Mouse (Mus musculus) neural tube, embryonic 13.5 days (tissue): ENCODE measurements around the gene Atp13a3. TPM values are rescaled to one million over a fixed set of nuclear protein-coding genes. Genes with fewer than 3 reads are reported as not detected.

Experiments used
- ATAC-seq: fragments of 200-750 bp; cut with Nextera tagmentation; 2 replicates; pipeline ENCODE4 v1.8.0; 2017; ENCODE audit warnings: low read depth, mild to moderate bottlenecking, moderate TSS enrichment, moderate library complexity
- H3K27ac ChIP-seq: fragments of 300-500 bp; sonication (generic); replicated peaks from 2 replicates; pipeline ENCODE4 v1.5.1; 2015; ENCODE audit warnings: moderate library complexity, mild to moderate bottlenecking, inconsistent platforms
- H3K27me3 ChIP-seq: fragments of 300-500 bp; sonication (generic); 2 replicates; pipeline ENCODE4 v1.6.1; 2015; ENCODE audit warnings: mild to moderate bottlenecking, inconsistent platforms
- H3K36me3 ChIP-seq: fragments of 300-500 bp; sonication (generic); 2 replicates; pipeline ENCODE4 v1.6.1; 2015; ENCODE audit warnings: mild to moderate bottlenecking, inconsistent platforms
- H3K4me1 ChIP-seq: fragments of 300-500 bp; sonication (generic); replicated peaks from 2 replicates; pipeline ENCODE4 v1.6.1; 2015; ENCODE audit warnings: inconsistent platforms
- H3K4me2 ChIP-seq: fragments of 300-500 bp; sonication (generic); 2 replicates; pipeline ENCODE4 v1.6.1; 2015; ENCODE audit warnings: inconsistent platforms, mild to moderate bottlenecking, moderate library complexity
- H3K4me3 ChIP-seq: fragments of 300-500 bp; sonication (generic); 2 replicates; pipeline ENCODE4 v1.5.1; 2015; ENCODE audit warnings: mild to moderate bottlenecking, inconsistent platforms
- H3K9ac ChIP-seq: fragments of 300-500 bp; sonication (generic); 2 replicates; pipeline ENCODE4 v1.6.1; 2015; ENCODE audit warnings: moderate library complexity, mild to moderate bottlenecking, inconsistent platforms
- H3K9me3 ChIP-seq: fragments of 300-500 bp; sonication (generic); 2 replicates; pipeline ENCODE4 v1.6.1; 2016; ENCODE audit warnings: inconsistent platforms
- WGBS: fragments of 180-500 bp; shearing (Covaris S2); methylation state at CpG from one replicate; pipeline ENCODE4 v1.1.7; 2015; 5-methylcytosine and 5-hydroxymethylcytosine counted together
- polyA plus RNA-seq: library from polyadenylated mRNA; unstranded; fragments of >200 nt; fragmentation: Nextera tagmentation; extraction: Ambion mirVana; gene quantifications from 2 replicates; pipeline ENCODE4 v1.2.1, GENCODE M21; 2015

Atp13a3 gene
- polyA plus RNA-seq, 1 experiment from 2014 or later, result 7.8 TPM

DNA sequence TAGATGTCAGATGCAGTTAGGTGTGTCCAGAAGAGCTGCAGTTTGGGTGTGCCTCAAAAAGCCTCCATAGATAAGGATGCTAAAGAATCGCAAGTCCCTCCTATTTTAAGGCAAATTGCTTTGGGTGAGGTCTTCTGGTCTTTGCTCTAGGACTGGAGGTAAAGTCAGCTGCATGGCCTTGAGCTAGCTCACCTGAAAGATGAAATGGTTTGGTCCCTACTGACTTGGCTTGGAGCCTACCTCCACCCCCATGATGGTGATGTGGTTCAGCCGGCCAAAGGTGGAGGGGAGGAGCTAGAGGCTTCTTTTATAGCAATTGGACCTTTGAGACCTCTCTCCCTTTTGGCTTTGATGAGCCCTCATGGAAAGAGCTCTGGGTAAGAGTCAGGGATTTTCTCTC, 1.7 kb upstream of the Atp13a3 start:
- no peak overlapping the region for H3K9ac ChIP-seq
- no peak overlapping the region for H3K4me2 ChIP-seq
- H3K4me3 ChIP-seq, result no peak overlapping the region
- H3K4me1 ChIP-seq, result no peaks in the 10 kb centered on the region
- WGBS, result 68% methylated on average over 2 of the region's 2 CpGs
- H3K27ac ChIP-seq, result no peak overlapping the region
- H3K36me3 ChIP-seq, result no peaks in the 10 kb centered on the region
- no peak for ATAC-seq
- H3K27me3 ChIP-seq, result no peaks in the 10 kb centered on the region
- no peaks in the 10 kb centered on the region for H3K9me3 ChIP-seq

GRCm38 (mm10) chr16:30403528-30403927, 2.2 kb downstream of the Atp13a3 start:
- WGBS, result 84% methylated on average over 3 of the region's 3 CpGs
- Histone ChIP-seq H3K27ac (no peak overlapping the region), H3K36me3 (no peaks in the 10 kb centered on the region), H3K4me2 (no peak overlapping the region), H3K9ac (no peak overlapping the region), H3K4me3 (no peak overlapping the region), H3K9me3 (no peaks in the 10 kb centered on the region), H3K4me1 (no peaks in the 10 kb centered on the region), H3K27me3 (no peaks in the 10 kb centered on the region)
- ATAC-seq, result no peak

DNA sequence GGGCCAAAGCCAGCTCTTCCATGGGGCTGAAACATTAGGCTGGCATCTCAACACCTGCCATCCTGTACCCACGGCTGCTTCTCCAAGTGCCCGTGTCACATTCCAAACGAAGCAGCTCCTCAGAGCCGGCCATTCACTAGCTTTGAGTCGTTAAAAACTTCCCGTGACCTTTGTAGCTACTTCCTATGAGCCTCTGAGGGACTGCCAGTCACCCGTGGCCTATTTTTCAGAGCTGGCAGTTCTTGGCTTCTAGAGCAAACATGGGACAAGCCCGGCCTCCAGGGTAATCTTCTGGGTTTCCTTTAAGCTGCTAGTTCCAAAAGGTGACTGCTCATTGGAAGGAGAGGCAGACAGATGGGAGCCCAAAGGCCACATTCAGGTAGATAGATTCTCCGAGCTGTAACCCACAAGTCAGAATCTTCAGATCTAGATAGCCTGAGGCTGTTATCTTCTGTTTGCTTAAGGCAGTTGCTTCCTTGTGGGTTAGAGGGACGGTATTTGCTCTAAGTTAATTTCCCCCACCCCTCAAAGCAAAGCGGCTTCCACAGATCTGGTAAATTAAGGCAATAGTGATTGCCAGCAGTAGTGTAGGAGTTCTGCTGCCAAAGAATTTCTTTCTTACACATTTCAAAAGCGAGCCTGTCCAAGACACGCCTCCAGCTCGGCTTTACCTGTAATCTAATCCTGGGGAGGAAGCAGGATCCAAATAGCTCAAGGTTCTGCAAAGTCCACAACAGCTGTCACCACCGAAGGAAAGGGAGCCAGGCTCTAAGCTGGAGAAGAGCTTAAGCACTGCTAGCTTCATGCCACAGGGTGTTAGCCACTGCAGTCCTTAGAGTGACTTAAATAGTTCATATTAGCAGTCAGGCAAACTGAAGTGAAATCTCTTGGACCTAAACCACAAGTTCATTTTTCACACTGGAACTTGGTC, 8.4 kb downstream of the Atp13a3 start:
- 62% methylated on average over 15 of the region's 15 CpGs for WGBS
- H3K9ac ChIP-seq, result no peak overlapping the region
- H3K27me3 ChIP-seq, result no peaks in the 10 kb centered on the region

DNA sequence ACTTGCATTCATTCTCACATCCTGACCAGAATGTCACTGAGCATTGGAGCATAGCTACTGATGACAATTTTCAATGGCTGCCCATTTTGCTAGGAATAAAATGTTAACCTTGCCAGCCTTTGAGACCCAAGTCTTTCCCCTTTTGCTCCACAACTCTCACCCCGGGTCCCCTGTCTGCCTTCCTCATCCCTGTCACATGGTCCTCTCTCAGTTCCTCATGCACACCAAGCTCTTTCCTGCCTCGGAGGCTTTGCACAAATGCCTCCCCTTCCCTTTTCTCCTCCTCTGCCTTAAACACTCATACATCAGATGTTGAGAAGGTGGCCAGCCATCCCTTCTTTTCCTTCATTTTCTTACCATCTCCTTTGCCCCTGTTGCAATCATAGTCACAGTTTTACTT, 10.6 kb downstream of the Atp13a3 start:
- 79% methylated on average over 2 of the region's 2 CpGs for WGBS
- Histone ChIP-seq H3K4me3 (no peak overlapping the region), H3K27ac (no peak overlapping the region), H3K9ac (no peak overlapping the region), H3K36me3 (no peaks in the 10 kb centered on the region), H3K9me3 (no peaks in the 10 kb centered on the region), H3K4me1 (no peaks in the 10 kb centered on the region), H3K4me2 (no peak overlapping the region), H3K27me3 (0 out of 2 replicates have a peak, but pooled peaks cover 4% of the 10 kb centered on the region)
- ATAC-seq, result no peak

More for the DNA sequence above, 8.4 kb downstream of the Atp13a3 start:
- Histone ChIP-seq H3K4me2 (no peak overlapping the region), H3K9me3 (no peaks in the 10 kb centered on the region), H3K4me3 (no peak overlapping the region), H3K36me3 (no peaks in the 10 kb centered on the region), H3K4me1 (no peaks in the 10 kb centered on the region), H3K27ac (no peak overlapping the region)
- ATAC-seq, result no peak

DNA sequence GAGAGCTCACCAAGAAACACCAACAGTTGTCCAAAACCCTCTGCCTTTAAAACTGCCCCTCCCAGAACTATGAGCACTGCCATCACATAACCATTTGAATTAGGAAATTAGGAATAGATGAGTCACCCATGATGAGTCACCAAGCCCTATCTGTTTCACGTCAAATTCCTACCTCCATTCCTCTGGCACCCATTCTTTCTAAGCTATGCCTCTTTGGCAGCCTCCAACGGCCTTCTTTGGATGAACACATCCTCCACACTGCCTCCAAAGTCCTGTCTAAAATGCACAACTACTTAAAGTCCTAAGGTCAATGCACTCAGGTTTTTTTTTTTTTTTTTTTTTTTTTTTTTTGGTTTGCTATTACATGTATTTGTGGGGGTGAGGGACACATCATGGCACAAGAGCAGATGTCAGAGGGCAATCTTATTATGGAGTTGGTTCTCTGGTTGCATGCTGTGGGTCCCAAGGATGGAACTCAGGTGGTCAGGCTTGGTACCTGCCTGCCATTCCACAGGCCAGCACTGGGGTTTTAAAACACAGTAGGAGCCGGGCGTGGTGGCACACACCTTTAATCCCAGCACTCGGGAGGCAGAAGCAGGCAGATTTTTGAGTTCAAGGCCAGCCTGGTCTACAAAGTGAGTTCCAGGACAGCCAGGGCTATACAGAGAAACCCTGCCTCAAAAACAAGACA, 15.0 kb downstream of the Atp13a3 start:
- Histone ChIP-seq H3K9ac (no peak overlapping the region), H3K4me1 (peaks cover 31% of the 10 kb centered on the region), H3K36me3 (peaks cover 3% of the 10 kb centered on the region; the same call in 1 of the 2 replicates), H3K27ac (no peak overlapping the region), H3K9me3 (no peaks in the 10 kb centered on the region), H3K4me3 (no peak overlapping the region), H3K4me2 (no peak overlapping the region), H3K27me3 (0 out of 2 replicates have a peak, but pooled peaks cover 4% of the 10 kb centered on the region)
- ATAC-seq, result no peak
- WGBS, result 95% methylated on average over 5 of the region's 5 CpGs

- Histone ChIP-seq H3K9ac (no peak overlapping the region), H3K4me1 (peaks cover 33% of the 10 kb centered on the region), H3K9me3 (no peaks in the 10 kb centered on the region), H3K4me2 (peak overlapping the region; percentile 97), H3K4me3 (no peak overlapping the region), H3K27ac (no peak overlapping the region), H3K36me3 (peaks cover 7% of the 10 kb centered on the region; the same call in 1 of the 2 replicates), H3K27me3 (0 out of 2 replicates have a peak, but pooled peaks cover 4% of the 10 kb centered on the region)
- no peak for ATAC-seq
- WGBS, result 70% methylated on average over 9 of the region's 9 CpGs
Observed at GRCm38 (mm10) chr16:30389831-30390649, 15.7 kb downstream of the Atp13a3 start.

- peak overlapping the region; percentile 81 for H3K27ac ChIP-seq
- H3K4me2 ChIP-seq, result peak overlapping the region; percentile 97
- H3K4me1 ChIP-seq, result peaks cover 33% of the 10 kb centered on the region
- peak overlapping the region; percentile 96 for H3K9ac ChIP-seq
- H3K27me3 ChIP-seq, result 0 out of 2 replicates have a peak, but pooled peaks cover 4% of the 10 kb centered on the region
- ATAC-seq, result peak; percentile 36
- peaks cover 13% of the 10 kb centered on the region; the same call in 1 of the 2 replicates for H3K36me3 ChIP-seq
- WGBS, result 5% methylated on average over 17 of the region's 17 CpGs
- H3K4me3 ChIP-seq, result peak overlapping the region; percentile 91
- no peaks in the 10 kb centered on the region for H3K9me3 ChIP-seq
Observed at GRCm38 (mm10) chr16:30389210-30389684, 16.5 kb downstream of the Atp13a3 start.

GRCm38 (mm10) chr16:30388522-30389209, 17.1 kb downstream of the Atp13a3 start:
- under 1% methylated on average over 58 of the region's 76 CpGs for WGBS
- Histone ChIP-seq H3K4me1 (peaks cover 33% of the 10 kb centered on the region), H3K4me2 (peak overlapping the region; percentile 97), H3K9ac (peak overlapping the region; percentile 96), H3K4me3 (peak overlapping the region; percentile 91), H3K36me3 (peaks cover 13% of the 10 kb centered on the region; the same call in 1 of the 2 replicates), H3K27me3 (0 out of 2 replicates have a peak, but pooled peaks cover 4% of the 10 kb centered on the region), H3K27ac (peak overlapping the region; percentile 81), H3K9me3 (no peaks in the 10 kb centered on the region)
- ATAC-seq, result peak; percentile 92

DNA sequence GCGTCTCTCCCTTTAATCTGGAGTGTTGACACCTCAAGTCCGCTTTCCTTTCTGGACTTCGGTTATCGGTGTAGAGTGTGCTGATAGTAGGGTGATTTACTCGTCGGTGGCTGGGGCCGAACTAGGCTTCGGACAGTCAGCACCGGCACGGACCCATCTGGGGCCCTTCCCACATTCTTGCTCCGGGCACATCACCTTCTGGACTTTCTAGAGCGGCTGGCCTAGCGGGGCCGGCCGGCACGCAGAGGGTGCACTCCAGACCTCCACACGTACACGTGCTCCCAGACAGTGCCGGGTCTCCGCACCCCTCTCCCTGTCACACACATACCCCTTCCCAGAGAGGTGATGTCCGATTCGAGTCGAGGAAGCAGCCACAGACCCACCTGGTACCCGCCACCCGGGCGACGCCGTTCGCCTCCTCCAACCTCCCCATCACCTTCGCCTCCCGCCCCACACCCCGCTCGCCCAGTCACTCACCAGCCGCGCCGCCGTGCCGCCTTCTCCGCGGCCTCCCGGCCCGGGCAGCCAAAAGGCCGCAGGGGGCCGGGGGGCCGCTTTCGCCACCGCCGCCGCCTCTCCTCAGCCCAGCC, 17.8 kb downstream of the Atp13a3 start:
- WGBS, result under 1% methylated on average over 49 of the region's 49 CpGs
- ATAC-seq, result peak; percentile 77
- Histone ChIP-seq H3K9me3 (no peaks in the 10 kb centered on the region), H3K27ac (peak overlapping the region; percentile 81), H3K27me3 (0 out of 2 replicates have a peak, but pooled peaks cover 4% of the 10 kb centered on the region), H3K4me3 (peak overlapping the region; percentile 91), H3K4me1 (peaks cover 33% of the 10 kb centered on the region), H3K36me3 (peaks cover 13% of the 10 kb centered on the region; the same call in 1 of the 2 replicates), H3K9ac (peak overlapping the region; percentile 96), H3K4me2 (peak overlapping the region; percentile 97)

- no peak for ATAC-seq
- H3K4me3 ChIP-seq, result peak overlapping the region; percentile 91
- peaks cover 19% of the 10 kb centered on the region; the same call in 1 of the 2 replicates for H3K36me3 ChIP-seq
- 0 out of 2 replicates have a peak, but pooled peaks cover 4% of the 10 kb centered on the region for H3K27me3 ChIP-seq
- H3K4me1 ChIP-seq, result peaks cover 33% of the 10 kb centered on the region
- peak overlapping the region; percentile 96 for H3K9ac ChIP-seq
- no peaks in the 10 kb centered on the region for H3K9me3 ChIP-seq
- no peak overlapping the region for H3K27ac ChIP-seq
- 71% methylated on average over 8 of the region's 8 CpGs for WGBS
- H3K4me2 ChIP-seq, result peak overlapping the region; percentile 97
Observed at GRCm38 (mm10) chr16:30386911-30387439, 18.8 kb downstream of the Atp13a3 start.
